Mouse (Mus musculus): ENCODE measurements around the gene St6galnac1. TPM values are rescaled to one million over a fixed set of nuclear protein-coding genes. Genes with fewer than 3 reads are reported as not detected.
"Not testable (repeated sequence)": the region's sequence is repeated elsewhere in the genome, so short reads cannot be mapped to it uniquely, and the experiment has no call there.

The St6galnac1 gene
- 0.03 TPM in 1 of 2 replicates, not detected in the other for polyA plus RNA-seq (2012; rRNA removed)

DNA sequence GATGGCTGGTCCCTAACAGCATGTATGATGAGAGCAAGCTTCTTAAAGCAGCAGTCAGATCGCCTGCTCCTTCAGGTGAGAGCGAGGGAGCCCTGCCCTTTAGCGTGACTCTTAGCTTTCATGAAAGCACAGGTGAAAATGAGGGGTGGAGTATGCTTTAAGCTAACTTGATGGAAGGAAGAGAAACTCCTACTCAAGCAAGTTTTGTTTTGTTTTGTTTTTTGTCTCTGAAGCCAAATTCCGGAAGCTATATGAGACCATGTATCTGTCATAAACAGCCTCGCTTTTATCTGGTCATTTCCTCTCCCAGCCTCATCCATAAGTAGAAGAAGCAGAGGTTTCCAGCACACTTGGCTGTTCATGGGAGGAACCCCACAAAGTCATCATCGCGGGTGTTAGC lies at the start of gene St6galnac1:
Gene St6galnac1, minus strand, starts transcription at position 101 of the 400 bp plus-strand sequence.
- H3K27me3 ChIP-seq (ENCODE audit: control insufficient read depth, insufficient read depth, low read length): no peaks in the 10 kb centered on the region; the same call in 1 of the 2 replicates
- WGBS: 83% methylated on average over 7 of the region's 7 CpGs
- no peak within 1 kb of the TSS for H3K27ac ChIP-seq (ENCODE audit: insufficient read depth, low read length)
- no peak for TF ChIP-seq CTCF (IDR thresholded peaks at IDR 0.05; ENCODE audit: borderline replicate concordance, insufficient read depth, low read depth, low read length)
- TF ChIP-seq POLR2A (IDR thresholded peaks at IDR 0.05; ENCODE audit: borderline replicate concordance, insufficient read depth, low read length): no peak
- no peaks in the 10 kb centered on the region for H3K4me1 ChIP-seq (ENCODE audit: control insufficient read depth, insufficient read depth, low read length)
- H3K4me3 ChIP-seq (replicated peaks; ENCODE audit: insufficient read depth, low read depth, low read length): no peak within 1 kb of the TSS
- no peak for DNase-seq

DNA sequence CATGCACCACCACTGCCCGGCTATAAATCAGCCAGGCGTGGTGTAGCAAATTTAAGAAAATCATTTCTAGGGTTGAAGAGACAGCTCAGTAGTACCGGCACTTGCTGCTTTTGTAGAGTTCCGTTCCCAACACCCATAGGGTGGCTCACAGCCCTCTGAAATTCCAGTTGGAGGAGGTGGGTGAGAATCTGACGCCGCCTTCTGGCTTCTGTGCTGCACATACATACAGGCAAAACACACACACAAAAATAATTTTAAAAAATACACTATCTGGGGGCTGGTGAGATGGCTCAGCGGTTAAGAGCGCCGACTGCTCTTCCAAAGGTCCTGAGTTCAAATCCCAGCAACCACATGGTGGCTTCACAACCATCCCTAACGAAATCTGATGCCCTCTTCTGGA lies 48.6 kb upstream of the St6galnac1 start:
- not testable (repeated sequence) for H3K4me3 ChIP-seq (replicated peaks; ENCODE audit: insufficient read depth, low read depth, low read length); H3K27me3 ChIP-seq (ENCODE audit: control insufficient read depth, insufficient read depth, low read length); DNase-seq; H3K27ac ChIP-seq (ENCODE audit: insufficient read depth, low read length)
- H3K4me1 ChIP-seq (ENCODE audit: control insufficient read depth, insufficient read depth, low read length): peaks cover 12% of the 10 kb centered on the region
- 96% methylated on average over 10 of the region's 10 CpGs for WGBS

DNA sequence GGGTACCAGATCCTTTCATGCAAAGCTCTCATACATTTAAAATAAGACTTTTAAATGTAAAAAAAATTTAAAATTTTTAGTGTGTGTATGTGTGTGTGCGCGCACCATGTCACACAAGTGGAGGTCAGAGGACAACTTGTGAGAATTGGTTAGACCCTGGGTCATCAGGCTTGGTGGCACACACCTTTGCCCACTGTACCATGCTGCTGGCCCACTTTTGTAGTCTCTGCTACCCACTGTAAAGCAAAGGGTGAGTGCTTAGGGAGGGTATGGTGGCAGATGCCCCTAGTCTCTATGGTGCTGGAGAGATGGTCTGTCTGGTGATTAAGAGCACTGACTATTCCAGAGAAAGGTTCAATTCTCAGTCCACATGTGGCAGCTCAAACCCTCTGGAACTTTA lies 47.9 kb upstream of the St6galnac1 start:
- TF ChIP-seq POLR2A (IDR thresholded peaks at IDR 0.05; ENCODE audit: borderline replicate concordance, insufficient read depth, low read length) (no peak), CTCF (IDR thresholded peaks at IDR 0.05; ENCODE audit: borderline replicate concordance, insufficient read depth, low read depth, low read length) (no peak)
- Histone ChIP-seq H3K4me3 (replicated peaks; ENCODE audit: insufficient read depth, low read depth, low read length) (no peak overlapping the region), H3K4me1 (ENCODE audit: control insufficient read depth, insufficient read depth, low read length) (peaks cover 9% of the 10 kb centered on the region), H3K27me3 (ENCODE audit: control insufficient read depth, insufficient read depth, low read length) (no peaks in the 10 kb centered on the region), H3K27ac (ENCODE audit: insufficient read depth, low read length) (no peak overlapping the region)
- no peak for DNase-seq
- whole genome bisulfite sequencing: 98% methylated on average over 2 of the region's 2 CpGs

DNA sequence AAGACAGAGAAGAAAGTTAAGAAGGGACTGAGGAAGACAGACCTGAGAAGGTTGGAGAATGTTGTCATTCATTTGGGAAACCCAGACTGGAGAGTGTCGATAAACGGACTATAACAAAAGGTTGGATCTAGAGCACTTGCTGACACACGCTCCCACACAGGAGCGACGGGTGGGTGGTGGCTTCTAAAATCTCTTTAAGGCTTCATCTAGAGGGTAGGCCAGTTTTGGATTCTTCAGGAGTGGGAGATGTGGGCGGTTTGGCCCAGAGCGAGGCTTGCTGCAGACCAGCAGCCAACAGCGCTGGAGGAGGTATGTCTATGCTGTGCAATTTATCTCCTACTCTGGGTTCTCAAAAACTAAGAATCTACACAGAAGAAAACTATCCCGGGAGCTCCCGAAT lies 47.3 kb upstream of the St6galnac1 start:
- no peaks in the 10 kb centered on the region for H3K27me3 ChIP-seq (ENCODE audit: control insufficient read depth, insufficient read depth, low read length)
- no peak overlapping the region for H3K27ac ChIP-seq (ENCODE audit: insufficient read depth, low read length)
- H3K4me3 ChIP-seq (replicated peaks; ENCODE audit: insufficient read depth, low read depth, low read length): no peak overlapping the region
- WGBS: 90% methylated on average over 10 of the region's 10 CpGs
- no peak for DNase-seq
- H3K4me1 ChIP-seq (ENCODE audit: control insufficient read depth, insufficient read depth, low read length): peaks cover 10% of the 10 kb centered on the region
- no peak for TF ChIP-seq POLR2A (IDR thresholded peaks at IDR 0.05; ENCODE audit: borderline replicate concordance, insufficient read depth, low read length)
- TF ChIP-seq CTCF (IDR thresholded peaks at IDR 0.05; ENCODE audit: borderline replicate concordance, insufficient read depth, low read depth, low read length): no peak

DNA sequence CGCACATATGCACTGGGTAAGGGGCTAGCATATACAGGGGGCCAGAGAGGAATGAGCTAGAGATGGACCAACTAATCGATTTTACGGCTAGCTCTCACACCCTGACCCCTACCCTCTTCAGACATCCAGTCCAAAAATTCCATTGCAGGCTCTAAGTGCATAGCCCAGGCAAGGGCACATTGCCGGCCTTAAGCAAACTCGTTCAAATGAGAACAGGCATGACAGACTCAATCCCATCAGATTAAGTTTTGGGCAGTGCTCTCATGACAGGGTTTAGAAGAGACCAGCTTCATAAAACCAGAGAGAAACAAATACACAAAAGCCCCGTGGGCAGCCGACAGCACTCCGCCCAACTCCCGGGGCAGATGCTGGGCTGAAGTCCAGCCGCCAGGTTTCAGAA lies 46.9 kb upstream of the St6galnac1 start:
- peaks cover 10% of the 10 kb centered on the region; the same call in 1 of the 2 replicates for H3K4me1 ChIP-seq (ENCODE audit: control insufficient read depth, insufficient read depth, low read length)
- TF ChIP-seq POLR2A (IDR thresholded peaks at IDR 0.05; ENCODE audit: borderline replicate concordance, insufficient read depth, low read length): no peak
- TF ChIP-seq CTCF (IDR thresholded peaks at IDR 0.05; ENCODE audit: borderline replicate concordance, insufficient read depth, low read depth, low read length): no peak
- WGBS: 69% methylated on average over 10 of the region's 10 CpGs

DNA sequence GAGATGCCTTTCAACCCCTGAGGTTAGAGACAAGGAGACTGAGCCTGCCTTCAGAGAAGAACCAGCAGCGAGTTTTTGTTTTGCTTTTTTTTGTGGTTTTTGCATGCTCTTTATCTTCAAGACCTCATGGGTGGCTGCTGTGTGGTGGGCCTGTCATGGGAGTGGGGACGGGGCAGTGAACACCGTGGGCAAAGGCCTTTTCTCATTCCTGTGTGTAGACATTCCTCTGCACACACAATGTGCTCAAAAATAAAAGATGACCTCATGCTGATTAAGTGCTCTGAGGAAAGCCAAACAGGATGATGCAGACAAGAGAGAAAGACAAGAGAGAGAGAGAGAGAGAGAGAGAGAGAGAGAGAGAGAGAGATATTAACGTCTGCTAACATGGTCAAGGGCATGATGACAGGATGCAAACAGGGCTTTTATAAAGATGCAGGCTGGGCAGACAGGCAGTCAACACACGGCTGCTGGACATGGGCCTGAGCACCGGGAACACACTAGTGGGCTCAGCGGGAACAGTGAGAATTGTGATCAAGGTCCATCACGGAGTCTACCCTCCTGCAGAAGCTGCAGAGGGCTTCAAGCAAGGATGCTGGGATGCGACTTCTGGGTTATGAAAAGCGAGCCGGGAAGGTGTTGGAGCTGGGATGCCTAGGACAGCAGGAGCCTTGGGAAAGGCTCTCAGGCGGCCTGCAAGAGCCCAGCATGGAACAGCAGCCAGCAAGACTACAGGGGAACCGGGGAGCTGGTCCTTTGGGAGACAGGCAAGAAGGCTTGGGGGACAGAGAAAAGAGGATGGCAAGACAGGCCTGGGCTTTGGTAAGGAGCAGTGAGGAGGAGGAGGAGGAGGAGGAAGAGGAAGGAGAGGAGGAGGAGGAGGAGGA lies 46.0 kb upstream of the St6galnac1 start:
- Histone ChIP-seq H3K4me1 (ENCODE audit: control insufficient read depth, insufficient read depth, low read length) (peaks cover 10% of the 10 kb centered on the region; the same call in 1 of the 2 replicates), H3K27me3 (ENCODE audit: control insufficient read depth, insufficient read depth, low read length) (no peaks in the 10 kb centered on the region), H3K4me3 (replicated peaks; ENCODE audit: insufficient read depth, low read depth, low read length) (peak overlapping the region; percentile 21), H3K27ac (ENCODE audit: insufficient read depth, low read length) (no peak overlapping the region; the same call in 1 of the 2 replicates)
- DNase-seq: peak in 1 of 2 experiments; percentile 25
- TF ChIP-seq CTCF (IDR thresholded peaks at IDR 0.05; ENCODE audit: borderline replicate concordance, insufficient read depth, low read depth, low read length) (no peak), POLR2A (IDR thresholded peaks at IDR 0.05; ENCODE audit: borderline replicate concordance, insufficient read depth, low read length) (no peak)
- 56% methylated on average over 13 of the region's 13 CpGs for WGBS

More for the DNA sequence above, 46.9 kb upstream of the St6galnac1 start:
- Histone ChIP-seq H3K4me3 (replicated peaks; ENCODE audit: insufficient read depth, low read depth, low read length) (no peak overlapping the region), H3K27ac (ENCODE audit: insufficient read depth, low read length) (no peak overlapping the region), H3K27me3 (ENCODE audit: control insufficient read depth, insufficient read depth, low read length) (no peaks in the 10 kb centered on the region)
- no peak for DNase-seq

DNA sequence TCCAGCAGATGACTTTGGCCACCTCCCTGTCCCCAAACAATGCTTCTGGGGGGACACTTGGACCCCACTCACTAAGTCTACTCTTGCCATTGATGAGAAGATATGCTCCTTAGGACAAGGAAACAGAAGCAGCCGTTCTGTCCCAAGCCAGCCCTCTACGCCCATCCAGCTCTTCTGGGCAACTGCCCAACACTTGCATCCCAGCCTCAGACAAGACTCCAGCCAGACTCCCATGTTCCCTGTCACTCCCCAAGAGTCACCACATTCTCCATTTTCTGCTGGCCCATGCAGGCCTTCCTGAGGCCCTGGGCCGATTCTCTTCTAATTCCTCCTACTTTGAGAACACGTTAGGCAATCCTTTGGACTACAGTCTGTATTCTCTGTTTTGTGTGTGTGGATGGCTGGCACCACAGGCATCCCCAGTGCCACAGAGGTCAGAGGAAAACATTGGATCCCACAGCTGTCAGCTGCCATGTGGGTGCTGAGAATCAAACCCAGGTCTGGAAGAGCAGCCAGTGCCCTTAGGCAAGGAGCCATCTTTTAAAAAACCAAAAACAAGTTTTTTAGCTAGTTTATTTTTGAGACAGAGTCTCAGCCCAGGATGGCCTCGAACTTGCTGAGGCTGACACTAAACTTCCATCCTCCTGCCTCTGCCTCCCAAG lies 44.8 kb upstream of the St6galnac1 start:
- no peak for DNase-seq
- WGBS: 71% methylated on average over 5 of the region's 5 CpGs
- H3K4me3 ChIP-seq (replicated peaks; ENCODE audit: insufficient read depth, low read depth, low read length): no peak overlapping the region
- no peak overlapping the region for H3K27ac ChIP-seq (ENCODE audit: insufficient read depth, low read length)
- peaks cover 10% of the 10 kb centered on the region; the same call in 1 of the 2 replicates for H3K4me1 ChIP-seq (ENCODE audit: control insufficient read depth, insufficient read depth, low read length)
- no peak for TF ChIP-seq POLR2A (IDR thresholded peaks at IDR 0.05; ENCODE audit: borderline replicate concordance, insufficient read depth, low read length)
- no peak for TF ChIP-seq CTCF (IDR thresholded peaks at IDR 0.05; ENCODE audit: borderline replicate concordance, insufficient read depth, low read depth, low read length)
- H3K27me3 ChIP-seq (ENCODE audit: control insufficient read depth, insufficient read depth, low read length): no peaks in the 10 kb centered on the region
